Mouse (Mus musculus) heart, embryonic 14.5 days (tissue): ENCODE measurements around the gene Tcaf1. TPM values are rescaled to one million over a fixed set of nuclear protein-coding genes. Genes with fewer than 3 reads are reported as not detected.

ENCODE experiments used
- ATAC-seq: fragments of 200-750 bp; cut with Nextera tagmentation; 2 replicates; pipeline ENCODE4 v1.8.0; 2017; ENCODE audit warnings: low read depth, moderate TSS enrichment; ENCODE audit not compliant: insufficient number of reproducible peaks, insufficient read depth, low FRiP score
- H3K27ac ChIP-seq, 2 experiments: fragments of 200-500 bp in 1 of 2; fragments of 300-500 bp in 1 of 2; sonication (generic) in 1 of 2; replicated peaks in 1 of 2; 2 replicates each; pipeline ENCODE4 v1.5.1; 2012 to 2014; ENCODE audit warnings: low read depth in 2 of 2, low read length in 2 of 2, control low read depth in 1 of 2, mild to moderate bottlenecking in 1 of 2, mixed read lengths in 1 of 2; ENCODE audit not compliant: control insufficient read depth in 1 of 2, insufficient read depth in 1 of 2
- H3K27me3 ChIP-seq: fragments of 300-500 bp; sonication (generic); 2 replicates; pipeline ENCODE4 v1.6.1; 2014; ENCODE audit warnings: mild to moderate bottlenecking, low read length, control low read depth; ENCODE audit not compliant: control insufficient read depth, insufficient read depth
- H3K36me3 ChIP-seq: fragments of 300-500 bp; sonication (generic); 2 replicates; pipeline ENCODE4 v1.6.1; 2014; ENCODE audit warnings: mild to moderate bottlenecking, control low read depth, low read length, mixed read lengths; ENCODE audit not compliant: control insufficient read depth, insufficient read depth
- H3K4me1 ChIP-seq, 2 experiments: fragments of 200-500 bp in 1 of 2; fragments of 300-500 bp in 1 of 2; sonication (generic) in 1 of 2; 2 replicates each; pipeline ENCODE4 v1.6.1; 2012 to 2014; ENCODE audit warnings: low read length in 2 of 2, control low read depth in 1 of 2, mixed read lengths in 1 of 2; ENCODE audit not compliant: control insufficient read depth in 2 of 2, insufficient read depth in 2 of 2
- H3K4me2 ChIP-seq: fragments of 300-500 bp; sonication (generic); 2 replicates; pipeline ENCODE4 v1.6.1; 2014; ENCODE audit warnings: mild to moderate bottlenecking, low read length
- H3K4me3 ChIP-seq, 2 experiments: fragments of 200-500 bp in 1 of 2; fragments of 300-500 bp in 1 of 2; sonication (generic) in 1 of 2; 2 replicates each; pipeline ENCODE4 v1.5.1; 2012 to 2014; ENCODE audit warnings: low read length in 2 of 2, mild to moderate bottlenecking in 2 of 2, control low read depth in 1 of 2, low read depth in 1 of 2, moderate library complexity in 1 of 2; ENCODE audit not compliant: control insufficient read depth in 1 of 2, insufficient read depth in 1 of 2
- H3K9ac ChIP-seq: fragments of 300-500 bp; sonication (generic); 2 replicates; pipeline ENCODE4 v1.6.1; 2014; ENCODE audit warnings: mild to moderate bottlenecking, low read length
- H3K9me3 ChIP-seq: fragments of 300-500 bp; sonication (generic); 2 replicates; pipeline ENCODE4 v1.6.1; 2016; ENCODE audit warnings: low read length, control low read depth; ENCODE audit not compliant: control insufficient read depth
- WGBS: fragments of 180-500 bp; shearing (Covaris S2); extraction: QIAGEN DNeasy Blood & Tissue Kit; methylation state at CpG from one replicate; pipeline ENCODE4 v1.1.7; 2014; 5-methylcytosine and 5-hydroxymethylcytosine counted together
- polyA plus RNA-seq: library from polyadenylated mRNA; unstranded; fragments of >200 nt; fragmentation: Nextera tagmentation; extraction: Ambion mirVana; gene quantifications from 2 replicates; pipeline ENCODE4 v1.2.1, GENCODE M21; 2014

Tcaf1 gene
- polyA plus RNA-seq, 1 experiment from 2014 or later = 50.9 TPM

- no peak overlapping the region for H3K9ac ChIP-seq
- H3K27me3 ChIP-seq = no peaks in the 10 kb centered on the region
- H3K27ac ChIP-seq = no peak overlapping the region
- ATAC-seq = no peak
- no peak overlapping the region for H3K4me3 ChIP-seq
- H3K36me3 ChIP-seq = no peaks in the 10 kb centered on the region
- 64% methylated on average over 2 of the region's 2 CpGs for WGBS
- H3K9me3 ChIP-seq = no peaks in the 10 kb centered on the region
- no peaks in the 10 kb centered on the region for H3K4me1 ChIP-seq
- no peak overlapping the region for H3K4me2 ChIP-seq
Observed at GRCm38 (mm10) chr6:42661739-42662138, 48.1 kb downstream of the Tcaf1 start.

DNA sequence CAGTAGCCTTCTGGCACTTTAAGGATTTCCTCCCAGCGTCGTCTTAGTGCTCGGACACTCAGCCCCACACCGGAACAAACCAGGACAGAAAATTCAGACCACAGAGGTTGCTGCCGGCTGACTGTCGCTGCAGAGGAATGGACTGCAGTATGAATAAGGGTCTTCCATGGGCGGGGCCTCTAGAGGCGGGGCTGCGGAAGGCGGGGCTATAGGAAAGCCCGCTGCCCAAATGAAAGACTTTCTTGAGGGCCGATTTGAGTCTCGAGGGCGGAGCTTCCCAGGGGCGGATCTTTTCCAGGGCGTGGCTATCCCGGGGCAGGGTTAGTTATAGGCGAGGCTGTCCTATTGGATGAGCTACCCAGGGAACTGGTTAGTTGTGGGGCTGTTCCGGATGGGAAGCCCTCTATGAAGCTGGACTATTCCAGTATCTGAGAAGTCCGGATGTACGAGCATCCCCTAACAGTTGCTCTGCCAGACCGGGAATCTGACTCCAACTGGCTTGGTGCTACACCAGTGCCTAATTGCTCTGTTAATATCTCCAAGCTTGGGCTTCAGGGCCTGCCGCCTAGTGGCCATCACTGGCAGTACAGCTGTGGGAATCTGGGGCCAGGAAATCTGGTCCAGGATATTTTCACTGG lies 64.9 kb downstream of the Tcaf1 start, which contains the start of gene Tcaf2:
Gene Tcaf2 (minus strand): TSS at position 343 of the 638 bp plus-strand sequence.
- no peaks in the 10 kb centered on the region for H3K27me3 ChIP-seq
- H3K27ac ChIP-seq = no peak within 1 kb of the TSS
- H3K9me3 ChIP-seq = no peaks in the 10 kb centered on the region
- peak within 1 kb of the TSS; percentile 50 to 60 for H3K4me3 ChIP-seq
- no peaks in the 10 kb centered on the region for H3K36me3 ChIP-seq
- 1% methylated on average over 23 of the region's 23 CpGs for WGBS
- H3K4me1 ChIP-seq = no peaks in the 10 kb centered on the region; a peak in 1 of 4 replicates
- peak; percentile 97 for ATAC-seq
- peak within 1 kb of the TSS; percentile 54 for H3K9ac ChIP-seq
- peak within 1 kb of the TSS; percentile 78 for H3K4me2 ChIP-seq

DNA sequence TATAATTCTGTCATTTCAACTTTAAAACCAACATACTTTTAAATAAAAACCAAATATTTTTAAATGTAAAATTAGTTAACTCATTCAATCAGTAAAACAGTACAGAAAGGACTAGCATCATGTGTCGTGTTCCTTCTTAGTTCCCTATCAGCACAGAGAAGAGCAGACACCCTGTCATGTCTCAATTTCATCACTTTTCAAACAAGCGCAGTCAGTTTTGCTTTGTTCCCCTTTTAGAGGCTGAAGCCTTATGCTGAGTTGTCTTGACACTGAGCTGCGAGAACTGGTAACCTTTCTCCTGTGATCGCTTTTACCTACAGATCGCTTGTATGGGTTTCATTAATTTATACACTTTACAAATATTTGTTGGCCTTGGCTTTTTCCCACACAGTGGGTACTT lies 75.5 kb downstream of the Tcaf1 start:
- no peak overlapping the region for H3K4me3 ChIP-seq
- no peak for ATAC-seq
- H3K9ac ChIP-seq = no peak overlapping the region
- no peaks in the 10 kb centered on the region for H3K4me1 ChIP-seq
- WGBS = 65% methylated on average over 5 of the region's 5 CpGs
- H3K36me3 ChIP-seq = no peaks in the 10 kb centered on the region
- no peak overlapping the region for H3K4me2 ChIP-seq
- H3K27ac ChIP-seq = no peak overlapping the region
- no peaks in the 10 kb centered on the region for H3K27me3 ChIP-seq
- H3K9me3 ChIP-seq = no peaks in the 10 kb centered on the region

- Histone ChIP-seq H3K27ac (no peak overlapping the region), H3K36me3 (no peaks in the 10 kb centered on the region), H3K4me2 (no peak overlapping the region), H3K4me1 (no peaks in the 10 kb centered on the region), H3K9ac (no peak overlapping the region), H3K4me3 (no peak overlapping the region), H3K9me3 (no peaks in the 10 kb centered on the region), H3K27me3 (no peaks in the 10 kb centered on the region)
- no peak for ATAC-seq
- WGBS = 56% methylated on average over 4 of the region's 4 CpGs
Observed at GRCm38 (mm10) chr6:42631395-42631794, 78.5 kb downstream of the Tcaf1 start.

Other genes starting within 250 kb of the Tcaf1 start
- gene Olfr458, start 244.9 kb downstream of the Tcaf1 start, polyA plus RNA-seq = not detected in 2 replicates
- 0.07 TPM in 1 of 2 replicates, not detected in the other for gene Olfr457, start 233.8 kb downstream of the Tcaf1 start, polyA plus RNA-seq
- gene Olfr456, start 222.9 kb downstream of the Tcaf1 start, polyA plus RNA-seq = not detected in 2 replicates
- gene Olfr455, start 162.5 kb downstream of the Tcaf1 start, polyA plus RNA-seq = not detected in 2 replicates
- 0.08 TPM in 1 of 2 replicates, not detected in the other for gene Tcaf3, start 112.4 kb downstream of the Tcaf1 start, polyA plus RNA-seq
- gene Tcaf2, start 64.8 kb downstream of the Tcaf1 start, polyA plus RNA-seq = 1.4 and 1.6 TPM in 2 replicates
- not detected in 2 replicates for gene Olfr453, start 29.3 kb upstream of the Tcaf1 start, polyA plus RNA-seq
- not detected in 2 replicates for gene Olfr38, start 46.3 kb upstream of the Tcaf1 start, polyA plus RNA-seq
- not detected in 2 replicates for gene Olfr452, start 75.0 kb upstream of the Tcaf1 start, polyA plus RNA-seq
- gene Olfr450, start 101.9 kb upstream of the Tcaf1 start, polyA plus RNA-seq = not detected in 2 replicates
- gene Olfr449, start 124.3 kb upstream of the Tcaf1 start, polyA plus RNA-seq = not detected in 2 replicates
- not detected in 2 replicates for gene Olfr448, start 180.4 kb upstream of the Tcaf1 start, polyA plus RNA-seq
- not detected in 2 replicates for gene Olfr447, start 198.8 kb upstream of the Tcaf1 start, polyA plus RNA-seq
- not detected in 2 replicates for gene Olfr446, start 211.3 kb upstream of the Tcaf1 start, polyA plus RNA-seq
- gene Olfr444, start 239.0 kb upstream of the Tcaf1 start, polyA plus RNA-seq = not detected in 2 replicates